Comparison of ENCODE assay signal across 20 mouse cellular contexts in the genomic region with DNA sequence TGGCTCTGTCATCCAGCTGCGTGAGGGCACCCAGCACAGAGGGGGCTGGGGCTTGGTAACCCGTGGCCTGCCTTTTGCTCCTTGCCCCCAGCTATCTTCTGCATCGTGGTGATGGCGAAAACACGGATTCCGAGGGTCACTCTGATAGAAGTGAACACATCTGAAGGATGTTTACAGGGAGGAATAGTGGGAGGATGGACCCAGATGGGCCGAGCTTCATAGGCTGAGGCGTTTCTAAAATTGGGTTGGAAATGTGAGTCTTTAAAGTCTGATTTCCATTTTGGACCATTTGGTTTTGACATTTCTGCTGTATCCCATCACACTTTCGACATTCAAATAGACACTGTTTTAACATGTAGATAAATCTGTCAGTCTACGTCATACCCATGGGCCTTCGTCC. TPM values are rescaled to one million over a fixed set of nuclear protein-coding genes. Genes with fewer than 3 reads are reported as not detected.
A peak's percentile ranks its signal among the peaks of the same experiment; 100 is the strongest.
DNase-seq lines count a peak whose midpoint lies in the region; ATAC-seq lines count a peak whose summit lies in the region.
"Had no signal": no experiment of that assay in that cellular context is flagged by ENCODE, and none has a peak within 500 bp of the region (broad histone marks: within the 10 kb centered on the region; RNA-seq: fewer than 3 reads in every experiment).

No protein-coding gene starts in this region.

- no peaks in the 10 kb centered on the region for H3K27me3 ChIP-seq in forebrain, embryonic 13.5 days
- no peaks in the 10 kb centered on the region for H3K27me3 ChIP-seq in forebrain, embryonic 10.5 days (ENCODE audit: poor library complexity, severe bottlenecking)
- H3K27me3 ChIP-seq in hindbrain, embryonic 12.5 days, result no peaks in the 10 kb centered on the region
- no peaks in the 10 kb centered on the region for H3K27me3 ChIP-seq in hindbrain, embryonic 10.5 days (ENCODE audit: insufficient read depth, poor library complexity, severe bottlenecking)
- H3K27me3 ChIP-seq in neural tube, embryonic 15.5 days (replicated peaks), result no peaks in the 10 kb centered on the region
- H3K27me3 ChIP-seq: embryonic facial prominence, embryonic 13.5 days; heart, embryonic 13.5 days; limb, embryonic 12.5 days; liver, embryonic 12.5 days had no signal

- peaks cover 19% of the 10 kb centered on the region for H3K4me1 ChIP-seq in forebrain, embryonic 13.5 days
- peaks cover 14% of the 10 kb centered on the region for H3K4me1 ChIP-seq in forebrain, embryonic 10.5 days
- peaks cover 3% of the 10 kb centered on the region; the same call in 1 of the 2 replicates for H3K4me1 ChIP-seq in hindbrain, embryonic 12.5 days
- H3K4me1 ChIP-seq in hindbrain, embryonic 10.5 days (replicated peaks), result no peaks in the 10 kb centered on the region
- peaks cover 26% of the 10 kb centered on the region for H3K4me1 ChIP-seq in neural tube, embryonic 15.5 days
- H3K4me1 ChIP-seq: heart, embryonic 13.5 days; liver, embryonic 12.5 days had no signal

- no peak overlapping the region for H3K4me3 ChIP-seq in forebrain, embryonic 13.5 days
- H3K4me3 ChIP-seq in forebrain, embryonic 10.5 days, result no peak overlapping the region
- H3K4me3 ChIP-seq in hindbrain, embryonic 12.5 days, result no peak overlapping the region
- no peak overlapping the region for H3K4me3 ChIP-seq in hindbrain, embryonic 10.5 days
- no peak overlapping the region for H3K4me3 ChIP-seq in neural tube, embryonic 15.5 days (replicated peaks)
- H3K4me3 ChIP-seq: embryonic facial prominence, embryonic 13.5 days; heart, embryonic 13.5 days; limb, embryonic 12.5 days; liver, embryonic 12.5 days; megakaryocyte, embryonic 14.5 days; myocyte had no signal

- DNase-seq in forebrain, embryonic 10.5 days (ENCODE audit: extremely low spot score, low spot score), result no peak
- no peak for DNase-seq in hindbrain, embryonic 10.5 days (ENCODE audit: low spot score)
- DNase-seq in ovary, postnatal 36 days (ENCODE audit: low spot score), result peak; percentile 14
- no peak for DNase-seq in ovary, postnatal 14 days (ENCODE audit: low spot score)
- no peak for DNase-seq in cerebellum, adult 11-12 months
- DNase-seq: kidney, adult 8-10 months; kidney, postnatal 14 days; lung, adult 2 months had no signal

- ATAC-seq in forebrain, embryonic 13.5 days, result no peak
- no peak for ATAC-seq in hindbrain, embryonic 12.5 days (ENCODE audit: low FRiP score)
- no peak for ATAC-seq in neural tube, embryonic 15.5 days (ENCODE audit: low FRiP score)
- ATAC-seq: activated CD4-positive, CD25-positive, alpha-beta regulatory T cell, adult 4 months; CD4-positive, CD25-positive, alpha-beta regulatory T cell, adult 4 months; liver, embryonic 12.5 days had no signal

- no peaks in the 10 kb centered on the region for H3K9me3 ChIP-seq in forebrain, embryonic 13.5 days (replicated peaks)
- no peaks in the 10 kb centered on the region for H3K9me3 ChIP-seq in forebrain, embryonic 10.5 days
- H3K9me3 ChIP-seq in hindbrain, embryonic 12.5 days (replicated peaks), result no peaks in the 10 kb centered on the region
- H3K9me3 ChIP-seq in hindbrain, embryonic 10.5 days, result no peaks in the 10 kb centered on the region
- no peaks in the 10 kb centered on the region for H3K9me3 ChIP-seq in neural tube, embryonic 15.5 days (replicated peaks)
- H3K9me3 ChIP-seq: embryonic facial prominence, embryonic 13.5 days; heart, embryonic 13.5 days; limb, embryonic 12.5 days; liver, embryonic 12.5 days; megakaryocyte, embryonic 14.5 days had no signal

- H3K9ac ChIP-seq in forebrain, embryonic 13.5 days, result no peak overlapping the region
- no peak overlapping the region for H3K9ac ChIP-seq in hindbrain, embryonic 12.5 days
- H3K9ac ChIP-seq in neural tube, embryonic 15.5 days (replicated peaks), result no peak overlapping the region
- H3K9ac ChIP-seq: embryonic facial prominence, embryonic 13.5 days; heart, embryonic 13.5 days; limb, embryonic 12.5 days; liver, embryonic 12.5 days had no signal

- 87% methylated on average over 11 of the region's 11 CpGs for WGBS in forebrain, embryonic 13.5 days
- 88% methylated on average over 11 of the region's 11 CpGs for WGBS in forebrain, embryonic 10.5 days
- WGBS in hindbrain, embryonic 12.5 days, result 87% methylated on average over 11 of the region's 11 CpGs
- WGBS in hindbrain, embryonic 10.5 days, result 88% methylated on average over 11 of the region's 11 CpGs
- 85% methylated on average over 11 of the region's 11 CpGs for WGBS in neural tube, embryonic 15.5 days

- 0 out of 2 replicates have a peak overlapping the region, but pooled peaks have one; percentile 3 for H3K4me2 ChIP-seq in forebrain, embryonic 13.5 days
- no peak overlapping the region for H3K4me2 ChIP-seq in hindbrain, embryonic 12.5 days (replicated peaks)
- H3K4me2 ChIP-seq in neural tube, embryonic 15.5 days, result no peak overlapping the region
- H3K4me2 ChIP-seq: embryonic facial prominence, embryonic 13.5 days; heart, embryonic 13.5 days; limb, embryonic 12.5 days; liver, embryonic 12.5 days had no signal

- peak overlapping the region; percentile 10; the same call in 1 of the 2 replicates for H3K27ac ChIP-seq in forebrain, embryonic 13.5 days
- no peak overlapping the region for H3K27ac ChIP-seq in forebrain, embryonic 10.5 days
- H3K27ac ChIP-seq in hindbrain, embryonic 12.5 days, result peak overlapping the region; percentile 5; the same call in 1 of the 2 replicates
- no peak overlapping the region for H3K27ac ChIP-seq in hindbrain, embryonic 10.5 days
- H3K27ac ChIP-seq in neural tube, embryonic 15.5 days (replicated peaks), result peak overlapping the region; percentile 49
- H3K27ac ChIP-seq: embryonic facial prominence, embryonic 13.5 days; heart, embryonic 13.5 days; limb, embryonic 12.5 days; liver, embryonic 12.5 days; stomach, postnatal 0 days had no signal

- H3K36me3 ChIP-seq in forebrain, embryonic 13.5 days (ENCODE audit: poor library complexity, severe bottlenecking), result no peaks in the 10 kb centered on the region
- H3K36me3 ChIP-seq in forebrain, embryonic 10.5 days (replicated peaks), result no peaks in the 10 kb centered on the region
- H3K36me3 ChIP-seq in hindbrain, embryonic 12.5 days, result no peaks in the 10 kb centered on the region
- H3K36me3 ChIP-seq in hindbrain, embryonic 10.5 days, result no peaks in the 10 kb centered on the region
- no peaks in the 10 kb centered on the region for H3K36me3 ChIP-seq in neural tube, embryonic 15.5 days
- H3K36me3 ChIP-seq: embryonic facial prominence, embryonic 13.5 days; heart, embryonic 13.5 days; limb, embryonic 12.5 days; liver, embryonic 12.5 days had no signal

RNA-seq across cellular contexts. Expression of a gene that starts 39.2 kb away (rescaled TPM):
- 10.0 and 10.2 TPM in 2 replicates for polyA plus RNA-seq in forebrain, embryonic 13.5 days (2015; fragmentation: Nextera tagmentation; extraction: Ambion mirVana)
- polyA plus RNA-seq in forebrain, embryonic 10.5 days (2016; fragmentation: Nextera tagmentation; extraction: Ambion mirVana), result 10.2 TPM in 2 replicates
- 8.5 and 9.1 TPM in 2 replicates for polyA plus RNA-seq in hindbrain, embryonic 12.5 days (2016; fragmentation: Nextera tagmentation; extraction: Ambion mirVana)
- 7.0 and 9.3 TPM in 2 replicates for polyA plus RNA-seq in hindbrain, embryonic 10.5 days (2016; fragmentation: Nextera tagmentation; extraction: Ambion mirVana)
- 7.8 TPM in 2 replicates for polyA plus RNA-seq in neural tube, embryonic 15.5 days (2015; fragmentation: Nextera tagmentation; extraction: Ambion mirVana)

RNA-seq across cellular contexts. Expression of a gene that starts 55.3 kb away (rescaled TPM):
- 6.2 and 7.6 TPM in 2 replicates for polyA plus RNA-seq in forebrain, embryonic 13.5 days (2015; fragmentation: Nextera tagmentation; extraction: Ambion mirVana)
- 4.4 and 4.5 TPM in 2 replicates for polyA plus RNA-seq in forebrain, embryonic 10.5 days (2016; fragmentation: Nextera tagmentation; extraction: Ambion mirVana)
- 8.1 and 8.3 TPM in 2 replicates for polyA plus RNA-seq in hindbrain, embryonic 12.5 days (2016; fragmentation: Nextera tagmentation; extraction: Ambion mirVana)
- 4.1 and 4.6 TPM in 2 replicates for polyA plus RNA-seq in hindbrain, embryonic 10.5 days (2016; fragmentation: Nextera tagmentation; extraction: Ambion mirVana)
- 5.1 and 5.6 TPM in 2 replicates for polyA plus RNA-seq in neural tube, embryonic 15.5 days (2015; fragmentation: Nextera tagmentation; extraction: Ambion mirVana)
- polyA plus RNA-seq: myocyte had no signal

Comparison
In these comparisons a context has a peak if more than half of its experiments do, and no peak if none do; other contexts are left out.
1. H3K27ac ChIP-seq: peak in forebrain, embryonic 13.5 days (single experiment), hindbrain, embryonic 12.5 days (single experiment) and neural tube, embryonic 15.5 days (single experiment); none in forebrain, embryonic 10.5 days (single experiment) and hindbrain, embryonic 10.5 days (single experiment).